Mouse (Mus musculus) forebrain, postnatal 0 days (tissue): ENCODE data around the gene Creb3l4. TPM values are rescaled to one million over a fixed set of nuclear protein-coding genes. Genes with fewer than 3 reads are reported as not detected.
A peak's percentile ranks its signal among the peaks of the same experiment; 100 is the strongest.

Experiments used
- ATAC-seq: fragments of 200-750 bp; cut with Nextera tagmentation; 2 replicates; pipeline ENCODE4 v1.8.0; 2017; ENCODE audit warnings: mild to moderate bottlenecking, moderate library complexity
- DNase-seq: peaks from one replicate; pipeline ENCODE4 v3.0.0-alpha.2; 2015
- H3K27ac ChIP-seq: fragments of 300-500 bp; sonication (generic); 2 replicates; pipeline ENCODE4 v1.5.1; 2014; ENCODE audit warnings: low read depth, mild to moderate bottlenecking, antibody characterized with exemption, low read length, moderate library complexity, mixed read lengths
- H3K27me3 ChIP-seq: fragments of 300-500 bp; sonication (generic); 2 replicates; pipeline ENCODE4 v1.6.1; 2014; ENCODE audit warnings: mild to moderate bottlenecking, low read length, mixed read lengths; ENCODE audit not compliant: insufficient read depth
- H3K36me3 ChIP-seq: fragments of 300-500 bp; sonication (generic); 2 replicates; pipeline ENCODE4 v1.6.1; 2014; ENCODE audit warnings: mild to moderate bottlenecking, moderate library complexity; ENCODE audit not compliant: insufficient read depth
- H3K4me1 ChIP-seq: fragments of 300-500 bp; sonication (generic); 2 replicates; pipeline ENCODE4 v1.6.1; 2014; ENCODE audit warnings: antibody characterized with exemption; ENCODE audit not compliant: insufficient read depth
- H3K4me2 ChIP-seq: fragments of 300-500 bp; sonication (generic); 2 replicates; pipeline ENCODE4 v1.6.1; 2014; ENCODE audit warnings: low read depth, mild to moderate bottlenecking, moderate library complexity
- H3K4me3 ChIP-seq: fragments of 300-500 bp; sonication (generic); 2 replicates; pipeline ENCODE4 v1.5.1; 2014; ENCODE audit warnings: low read depth, low read length, mixed read lengths
- H3K9ac ChIP-seq: fragments of 300-500 bp; sonication (generic); 2 replicates; pipeline ENCODE4 v1.6.1; 2014; ENCODE audit warnings: mild to moderate bottlenecking
- H3K9me3 ChIP-seq: fragments of 300-500 bp; sonication (generic); 2 replicates; pipeline ENCODE4 v1.6.1; 2016; ENCODE audit warnings: low read length
- CTCF ChIP-seq: sonication (generic); IDR thresholded peaks from 2 replicates; pipeline ENCODE4 v1.5.1; 2016; ENCODE audit warnings: antibody characterized with exemption, control low read depth, low read depth
- WGBS: fragments of 180-500 bp; shearing (Covaris S2); extraction: QIAGEN DNeasy Blood & Tissue Kit; methylation state at CpG from one replicate; pipeline ENCODE4 v1.1.7; 2014; 5-methylcytosine and 5-hydroxymethylcytosine counted together
- polyA plus RNA-seq: library from polyadenylated mRNA; unstranded; fragments of >200 nt; fragmentation: Nextera tagmentation; extraction: Ambion mirVana; gene quantifications from 2 replicates; pipeline ENCODE4 v1.2.1, GENCODE M21; 2015
- total RNA-seq: library from RNA; depleted of rRNA; stranded (reverse); fragments of >200 nt; gene quantifications from 2 replicates; pipeline ENCODE4 v1.2.3, GENCODE M21; 2014

Creb3l4 gene
- total and polyA plus RNA-seq, 2 experiments from 2014 or later, result 0.91 to 1.4 TPM

DNA sequence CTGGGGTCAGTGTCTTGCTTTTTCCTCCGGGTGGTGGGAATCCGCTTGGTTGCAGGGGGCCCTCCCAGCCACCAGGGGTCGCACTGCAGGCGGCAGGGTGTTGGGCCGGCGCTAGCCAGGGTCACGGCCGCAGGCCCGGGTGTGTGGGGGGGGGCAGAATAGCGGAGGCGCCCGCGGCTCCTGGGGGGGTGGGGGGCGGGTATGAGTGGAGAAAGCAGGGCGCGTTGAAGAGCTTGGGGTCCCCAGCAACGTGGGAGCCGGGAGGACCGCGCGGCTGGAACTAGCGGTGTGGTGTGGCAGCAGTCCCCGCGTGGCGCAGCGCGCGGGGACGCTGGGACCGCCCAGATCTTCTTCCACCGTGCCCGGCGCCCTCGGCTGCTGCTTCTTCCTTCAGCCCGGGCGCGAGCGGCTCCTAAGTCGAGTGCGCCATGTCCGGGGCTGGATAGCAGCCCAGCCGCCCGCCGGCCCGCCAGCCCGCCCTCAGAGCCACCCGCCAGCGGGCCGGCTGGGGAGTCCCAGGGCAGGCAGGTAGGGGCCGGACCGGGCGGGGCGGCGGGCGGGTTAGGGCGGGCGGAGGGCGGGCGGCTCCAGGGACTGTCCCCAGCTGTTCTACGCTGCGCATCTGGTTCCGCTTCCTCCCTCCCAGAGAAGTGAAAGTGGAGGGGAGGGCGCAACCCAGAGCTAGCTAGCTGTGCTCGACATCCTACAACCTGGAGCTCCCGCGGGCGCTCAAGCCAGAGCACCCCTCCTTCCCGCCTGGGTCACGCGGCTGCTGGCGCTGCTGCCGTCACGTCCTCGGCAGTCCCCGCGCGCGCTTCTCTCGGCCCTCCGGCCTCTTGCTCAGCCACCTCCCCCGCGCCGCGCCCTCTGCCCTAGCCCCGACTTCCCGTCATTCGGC is 22.0 kb upstream of the Creb3l4 start, which contains the start of gene Dennd4b:
TSS of gene Dennd4b (plus strand) at position 152 of the 898 bp plus-strand sequence.
- Histone ChIP-seq H3K4me2 (peak within 1 kb of the TSS; percentile 93), H3K36me3 (peaks cover 46% of the 10 kb centered on the region), H3K9me3 (no peaks in the 10 kb centered on the region), H3K27ac (peak within 1 kb of the TSS; percentile 91), H3K4me3 (peak within 1 kb of the TSS; percentile 94), H3K27me3 (no peaks in the 10 kb centered on the region), H3K9ac (peak within 1 kb of the TSS; percentile 88), H3K4me1 (peaks cover 7% of the 10 kb centered on the region)
- peak; percentile 87 for ATAC-seq
- peak; percentile 88 for TF ChIP-seq CTCF
- peak; percentile 85 for DNase-seq
- WGBS, result 0% methylated on average over 72 of the region's 87 CpGs

DNA sequence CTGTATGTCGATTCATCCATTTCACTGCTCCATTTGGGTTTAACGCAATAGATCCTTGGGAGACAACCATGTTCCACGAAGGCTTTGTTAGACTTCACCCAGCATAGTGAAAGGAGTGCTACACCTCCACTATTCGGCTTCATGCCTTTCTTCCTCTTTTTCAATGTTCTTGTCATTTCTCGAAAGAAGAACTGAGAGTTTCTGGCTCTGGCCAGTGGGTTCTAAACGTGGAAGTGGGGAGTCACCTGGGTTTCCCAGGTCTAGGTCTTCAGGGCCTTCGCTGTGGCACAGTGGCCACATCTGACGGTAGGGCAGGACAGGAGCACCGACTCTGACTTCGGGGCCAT is 21.3 kb upstream of the Creb3l4 start:
- peaks cover 52% of the 10 kb centered on the region for H3K36me3 ChIP-seq

DNA sequence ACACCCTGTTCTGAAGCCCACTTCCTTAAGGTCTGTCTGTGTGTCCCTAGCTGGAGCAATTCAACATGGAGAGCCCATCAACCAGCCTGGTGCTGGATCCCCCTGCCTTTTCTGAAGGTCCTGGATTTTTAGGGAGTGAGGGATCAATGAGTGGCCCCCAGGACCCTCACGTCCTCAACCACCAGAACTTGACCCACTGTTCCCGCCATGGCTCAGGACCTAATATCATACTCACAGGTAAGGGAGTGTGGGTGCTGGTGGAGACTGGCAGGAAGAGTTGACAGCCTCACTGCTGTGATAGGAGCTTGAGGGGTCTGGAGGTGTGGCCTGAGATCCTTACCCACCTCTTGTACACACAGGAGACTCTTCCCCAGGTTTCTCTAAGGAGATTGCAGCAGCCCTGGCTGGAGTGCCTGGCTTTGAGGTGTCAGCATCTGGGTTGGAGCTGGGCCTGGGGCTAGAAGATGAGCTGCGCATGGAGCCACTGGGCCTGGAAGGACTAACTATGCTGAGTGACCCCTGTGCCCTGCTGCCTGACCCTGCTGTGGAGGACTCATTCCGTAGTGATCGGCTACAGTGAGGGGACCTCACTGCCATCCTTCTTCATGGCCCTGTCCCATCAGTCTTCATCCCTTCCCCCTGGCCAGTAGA is 19.9 kb upstream of the Creb3l4 start:
- TF ChIP-seq CTCF, result no peak
- Histone ChIP-seq H3K9ac (no peak overlapping the region), H3K4me3 (no peak overlapping the region), H3K9me3 (no peaks in the 10 kb centered on the region), H3K4me1 (peaks cover 7% of the 10 kb centered on the region), H3K4me2 (no peak overlapping the region), H3K27me3 (no peaks in the 10 kb centered on the region), H3K27ac (no peak overlapping the region), H3K36me3 (peaks cover 66% of the 10 kb centered on the region)
- DNase-seq (no peak), ATAC-seq (no peak)
- WGBS, result 94% methylated on average over 5 of the region's 5 CpGs

More for the DNA sequence above, 21.3 kb upstream of the Creb3l4 start:
- Histone ChIP-seq H3K4me1 (peaks cover 7% of the 10 kb centered on the region), H3K27ac (peak overlapping the region; percentile 91), H3K27me3 (no peaks in the 10 kb centered on the region), H3K9ac (peak overlapping the region; percentile 88), H3K9me3 (no peaks in the 10 kb centered on the region), H3K4me3 (peak overlapping the region; percentile 94), H3K4me2 (peak overlapping the region; percentile 93)
- DNase-seq (no peak), ATAC-seq (no peak)
- no peak for TF ChIP-seq CTCF
- WGBS, result 34% methylated on average over 10 of the region's 10 CpGs

DNA sequence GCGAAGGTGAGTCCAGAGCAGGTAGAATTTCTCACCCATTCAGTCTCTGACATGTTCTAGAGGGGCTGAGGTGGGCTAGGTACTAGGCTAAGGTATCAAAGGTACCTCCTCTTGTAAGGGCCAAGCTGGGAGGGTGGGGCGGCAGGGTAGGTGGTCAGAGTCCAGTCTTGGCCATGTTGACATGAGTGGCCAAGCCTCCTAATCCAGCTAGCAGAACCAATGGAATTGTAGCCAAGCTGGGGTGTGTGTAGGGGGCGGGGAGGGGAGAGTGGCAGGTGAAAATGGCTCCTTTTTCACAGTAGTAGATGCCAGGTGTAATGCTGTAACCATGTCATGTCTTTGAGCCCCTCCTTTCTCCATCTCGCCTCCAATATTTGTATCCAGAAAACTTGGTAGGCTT is 15.2 kb upstream of the Creb3l4 start:
- Histone ChIP-seq H3K27ac (no peak overlapping the region), H3K4me1 (peaks cover 9% of the 10 kb centered on the region; the same call in 1 of the 2 replicates), H3K4me3 (no peak overlapping the region), H3K9ac (no peak overlapping the region), H3K27me3 (no peaks in the 10 kb centered on the region), H3K36me3 (peaks cover 58% of the 10 kb centered on the region), H3K9me3 (no peaks in the 10 kb centered on the region), H3K4me2 (no peak overlapping the region)
- ATAC-seq (no peak), DNase-seq (no peak)
- no peak for TF ChIP-seq CTCF
- 94% methylated on average over 4 of the region's 4 CpGs for WGBS

DNA sequence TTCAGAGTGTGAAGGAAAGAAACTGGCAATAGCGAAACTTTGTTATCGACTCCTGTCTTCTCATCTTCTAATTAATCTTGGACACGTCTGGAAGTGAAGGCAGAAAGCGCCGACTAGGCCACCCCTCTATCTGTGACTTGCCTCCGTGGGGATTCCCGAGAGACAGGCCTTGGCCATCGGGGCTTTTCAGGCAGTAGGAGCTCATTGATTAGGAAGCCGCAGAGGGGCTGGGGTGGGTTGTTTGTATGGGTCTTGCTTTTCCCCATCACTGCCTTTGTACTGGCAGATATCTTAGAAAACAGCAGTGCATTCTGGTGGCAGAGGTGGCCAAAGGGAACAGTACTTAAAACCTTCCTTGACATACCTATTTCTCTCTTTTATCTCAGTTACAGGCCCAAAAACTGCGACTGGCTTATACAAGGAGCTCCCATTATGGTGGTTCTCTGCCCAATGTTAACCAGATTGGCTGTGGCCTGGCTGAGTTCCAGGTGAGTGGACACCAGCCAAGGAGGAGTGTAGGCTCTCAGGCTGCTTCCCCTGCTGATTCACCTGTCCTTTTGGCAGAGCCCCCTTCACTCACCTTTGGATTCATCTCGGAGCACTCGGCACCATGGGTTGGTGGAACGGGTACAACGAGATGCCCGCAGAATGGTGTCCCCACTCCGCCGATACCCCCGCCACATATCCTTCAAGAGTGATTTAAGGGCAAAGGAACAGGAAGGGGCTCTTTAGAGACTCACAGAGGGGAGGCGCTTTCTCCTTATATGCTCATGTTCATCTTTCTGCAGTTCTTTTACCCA is 13.6 kb upstream of the Creb3l4 start:
- 91% methylated on average over 19 of the region's 19 CpGs for WGBS
- Histone ChIP-seq H3K27ac (no peak overlapping the region), H3K9ac (no peak overlapping the region), H3K27me3 (no peaks in the 10 kb centered on the region), H3K4me2 (no peak overlapping the region), H3K4me1 (peaks cover 9% of the 10 kb centered on the region; the same call in 1 of the 2 replicates), H3K4me3 (no peak overlapping the region), H3K36me3 (peaks cover 43% of the 10 kb centered on the region), H3K9me3 (no peaks in the 10 kb centered on the region)
- DNase-seq (no peak), ATAC-seq (no peak)
- TF ChIP-seq CTCF, result no peak

DNA sequence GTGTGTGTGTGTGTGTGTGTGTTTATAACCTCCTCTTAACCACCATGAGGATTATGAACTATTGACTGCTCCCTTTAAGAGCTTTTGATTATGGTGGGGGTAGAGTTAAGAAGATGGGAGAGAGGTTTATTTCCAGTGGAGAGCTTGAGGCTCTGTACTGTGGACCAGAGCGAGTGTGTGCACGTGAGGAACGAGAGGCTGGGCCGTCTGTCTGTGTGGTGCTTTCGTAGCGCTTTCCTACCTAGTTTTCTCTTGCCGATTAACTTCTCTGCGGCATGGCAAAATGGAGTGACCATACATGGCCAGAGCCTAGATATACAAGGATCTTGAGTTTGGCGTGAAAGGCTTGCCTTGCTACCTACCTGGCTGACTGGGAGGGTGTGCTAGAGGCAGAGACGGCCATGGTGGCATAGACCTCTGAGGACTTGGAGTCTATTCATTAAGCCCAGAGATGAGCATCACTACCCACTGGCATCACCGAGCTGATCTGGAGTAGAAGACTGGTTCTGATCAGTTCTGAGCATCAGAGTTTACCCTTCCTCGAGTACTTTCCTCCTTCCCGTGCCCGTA is 12.6 kb upstream of the Creb3l4 start:
- no peak overlapping the region for H3K9ac ChIP-seq
- TF ChIP-seq CTCF, result no peak
- no peak overlapping the region for H3K4me3 ChIP-seq
- ATAC-seq, result no peak
- peaks cover 9% of the 10 kb centered on the region; the same call in 1 of the 2 replicates for H3K4me1 ChIP-seq
- H3K36me3 ChIP-seq, result peaks cover 38% of the 10 kb centered on the region
- H3K9me3 ChIP-seq, result no peaks in the 10 kb centered on the region
- no peak for DNase-seq
- no peak overlapping the region for H3K4me2 ChIP-seq
- H3K27me3 ChIP-seq, result no peaks in the 10 kb centered on the region
- WGBS, result 92% methylated on average over 14 of the region's 14 CpGs
- no peak overlapping the region for H3K27ac ChIP-seq
